ENCODE assay signal across 7 mouse cellular contexts in the genomic region with DNA sequence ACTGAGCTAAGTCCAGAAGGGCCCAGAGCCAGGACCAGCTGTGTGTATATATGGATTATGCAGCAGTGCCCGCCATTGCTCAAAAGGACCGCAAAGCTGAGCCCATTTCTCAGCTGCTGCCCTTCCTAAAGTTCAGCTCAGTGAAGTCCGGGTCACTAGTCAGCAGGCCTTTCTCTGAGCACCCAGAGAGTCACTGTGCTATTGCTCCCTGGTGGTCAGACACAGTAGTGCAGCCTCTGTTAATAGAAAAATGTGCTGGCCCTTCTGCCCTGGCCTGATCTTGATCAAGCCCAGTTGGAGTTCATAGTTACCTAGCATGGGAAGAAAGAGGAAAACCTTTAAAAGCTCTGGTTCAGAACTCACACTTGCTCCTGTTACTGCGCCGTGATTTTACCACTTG. TPM values are rescaled to one million over a fixed set of nuclear protein-coding genes. Genes with fewer than 3 reads are reported as not detected.
DNase-seq lines count a peak whose midpoint lies in the region; ATAC-seq and TF ChIP-seq lines count a peak whose summit lies in the region.

No protein-coding gene starts in this region.

- no peak overlapping the region for H3K27ac ChIP-seq in kidney, embryonic 15.5 days

- intact Hi-C loops in left cerebral cortex, postnatal 14 days (cut with DNase I) = loop anchor here (2.0 kb wide), 1 partner anchor 56 kb away; the partner anchor contains the start of genes Nrg4 and Tmem266

- no peaks in the 10 kb centered on the region for H3K36me3 ChIP-seq in kidney, embryonic 15.5 days
- no peaks in the 10 kb centered on the region for H3K36me3 ChIP-seq in E14TG2a.4 (ENCODE audit: insufficient read depth, low read length)

- 29% methylated on average over 5 of the region's 5 CpGs for WGBS in kidney, embryonic 15.5 days

- H3K9ac ChIP-seq in kidney, embryonic 15.5 days = no peak overlapping the region

- no peak overlapping the region for H3K4me3 ChIP-seq in kidney, embryonic 15.5 days (replicated peaks)
- no peak overlapping the region for H3K4me3 ChIP-seq in E14TG2a.4 (replicated peaks; ENCODE audit: low read length)

- DNase-seq in kidney, adult 8-10 months = peak; percentile 17 to 56
- DNase-seq in NIH3T3 (ENCODE audit: low read depth) = peak; percentile 56
- peak; percentile 77 to 84 for DNase-seq in cerebellum, postnatal 36 days
- peak; percentile 38 to 52 for DNase-seq in left cerebral cortex, postnatal 14 days (ENCODE audit: low spot score in 2 of 2)
- DNase-seq in retina, postnatal 7 days (ENCODE audit: low read depth, low spot score) = peak; percentile 58

- no peak overlapping the region for H3K4me2 ChIP-seq in kidney, embryonic 15.5 days

- peaks cover 38% of the 10 kb centered on the region for H3K27me3 ChIP-seq in kidney, embryonic 15.5 days
- peaks cover 50% of the 10 kb centered on the region for H3K27me3 ChIP-seq in E14TG2a.4 (ENCODE audit: insufficient read depth, low read length)

- TF ChIP-seq CTCF in E14TG2a.4 (conservative IDR thresholded peaks at IDR 0.05; ENCODE audit: low read length) = peak; percentile 91

- no peaks in the 10 kb centered on the region for H3K9me3 ChIP-seq in kidney, embryonic 15.5 days (replicated peaks)
- H3K9me3 ChIP-seq in E14TG2a.4 (ENCODE audit: low read length) = no peaks in the 10 kb centered on the region

- no peaks in the 10 kb centered on the region for H3K4me1 ChIP-seq in kidney, embryonic 15.5 days
- H3K4me1 ChIP-seq in E14TG2a.4 (replicated peaks; ENCODE audit: low read depth, low read length) = peaks cover 18% of the 10 kb centered on the region

- no peak for ATAC-seq in kidney, embryonic 15.5 days (replicated peaks; ENCODE audit: low FRiP score)

RNA-seq across cellular contexts. Expression of gene Tmem266, which starts 55.7 kb away (rescaled TPM):
- 0.23 and 0.29 TPM in 2 replicates for polyA plus RNA-seq in kidney, embryonic 15.5 days (2015; fragmentation: Nextera tagmentation; extraction: Ambion mirVana)
- total RNA-seq in left cerebral cortex, postnatal 14 days (2021) = 10 to 100 TPM in 1 of 2 experiments, 1 to 10 TPM in 1; 9.5 to 10.5 TPM

RNA-seq across cellular contexts. Expression of gene Nrg4, which starts 55.8 kb away (rescaled TPM):
- 1.1 and 1.6 TPM in 2 replicates for polyA plus RNA-seq in kidney, embryonic 15.5 days (2015; fragmentation: Nextera tagmentation; extraction: Ambion mirVana)
- 1 to 10 TPM in 1 of 2 experiments, under 1 TPM in 1; 0.55 to 1.1 TPM for total RNA-seq in left cerebral cortex, postnatal 14 days (2021)
